Mouse (Mus musculus): Measurements from ENCODE around the gene Prickle3. TPM values are rescaled to one million over a fixed set of nuclear protein-coding genes. Genes with fewer than 3 reads are reported as not detected.

Gene Prickle3
- total RNA-seq (2021) = 1 to 10 TPM; 8.9 to 9.5 TPM
- long read RNA-seq, experiment 1, transcript Prickle3-201 (9 exons, 2,301 nt) = major isoform, 10 of 13 reads
- long read RNA-seq, experiment 1, partial matches to known transcripts = 0 of 13 reads
- long read RNA-seq, experiment 1, other reads (novel, unspliced or antisense) = 1 of 13 reads
- long read RNA-seq, experiment 2, partial matches to known transcripts = 2 of 9 reads
- long read RNA-seq, experiment 2, other reads (novel, unspliced or antisense) = 1 of 9 reads

DNA sequence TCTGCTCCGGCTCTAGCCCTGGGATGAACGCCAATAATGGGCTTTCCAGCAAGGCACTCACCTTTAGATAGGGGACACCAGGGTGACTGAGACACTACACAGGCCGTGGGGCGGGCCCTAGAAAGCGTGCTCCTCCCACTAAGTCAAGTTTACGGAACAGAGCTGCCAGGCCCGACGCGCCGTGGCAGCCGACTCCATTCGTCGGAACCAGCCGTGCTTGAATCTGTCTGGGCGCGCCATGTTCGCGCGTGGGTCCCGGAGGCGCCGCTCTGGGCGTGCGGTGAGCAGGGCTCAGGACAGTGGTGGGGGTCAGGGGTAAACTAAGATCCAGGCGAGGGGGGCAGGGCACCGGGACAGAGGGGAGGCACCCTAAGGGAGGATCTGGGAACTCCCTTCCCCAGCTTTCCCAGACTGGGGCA lies at the start of gene Prickle3:
Gene Prickle3 (plus strand): TSS at position 40 of the 419 bp plus-strand sequence.
- DNase-seq (ENCODE audit: low spot score in 2 of 2) = peak in 1 of 2 experiments; percentile 38

DNA sequence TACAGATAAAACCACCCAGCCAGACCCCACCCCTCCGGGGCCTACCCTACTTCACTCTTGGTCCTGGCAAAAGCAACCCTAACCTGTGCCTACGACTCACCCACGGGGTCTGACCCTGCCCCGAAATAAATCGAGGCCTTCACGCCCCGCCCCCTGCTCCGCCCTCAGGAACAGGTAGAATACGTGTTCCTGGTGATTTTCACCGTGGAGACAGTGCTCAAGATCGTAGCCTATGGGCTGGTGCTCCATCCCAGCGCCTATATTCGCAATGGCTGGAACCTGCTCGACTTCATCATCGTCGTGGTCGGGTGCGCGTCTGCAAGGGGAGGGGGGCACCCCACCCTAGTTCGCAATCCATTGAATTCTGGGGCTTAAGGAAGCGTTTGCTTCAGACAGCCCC lies 47.0 kb upstream of the Prickle3 start:
- DNase-seq (ENCODE audit: low spot score in 2 of 2) = no peak

DNA sequence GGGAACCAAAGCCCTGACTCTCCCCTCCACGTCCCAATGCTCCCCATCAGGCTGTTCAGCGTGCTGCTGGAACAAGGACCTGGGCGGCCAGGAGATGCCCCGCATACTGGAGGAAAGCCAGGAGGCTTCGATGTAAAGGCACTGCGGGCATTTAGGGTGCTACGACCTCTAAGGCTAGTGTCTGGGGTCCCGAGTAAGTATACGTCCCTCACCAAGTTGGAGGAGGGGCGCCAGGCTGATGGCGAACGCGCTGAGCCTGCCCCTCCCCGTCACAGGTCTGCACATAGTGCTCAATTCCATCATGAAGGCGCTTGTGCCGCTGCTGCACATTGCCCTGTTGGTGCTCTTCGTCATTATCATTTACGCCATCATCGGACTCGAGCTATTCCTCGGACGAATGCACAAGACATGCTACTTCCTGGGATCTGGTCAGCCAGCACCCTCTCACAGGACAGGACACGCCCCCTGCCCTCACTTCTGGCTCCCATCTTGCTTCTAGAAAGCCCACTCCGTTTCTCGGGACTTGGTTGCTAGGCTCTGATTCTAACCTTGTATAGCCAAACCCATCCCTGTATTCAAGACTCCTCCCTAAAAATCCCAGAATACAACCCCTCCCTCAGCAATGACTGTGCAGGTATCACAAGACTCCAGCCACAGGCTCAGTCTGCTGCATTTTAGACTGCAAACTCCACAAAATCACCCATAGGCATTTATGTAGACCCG lies 46.4 kb upstream of the Prickle3 start:
- no peak for DNase-seq (ENCODE audit: low spot score in 2 of 2)

DNA sequence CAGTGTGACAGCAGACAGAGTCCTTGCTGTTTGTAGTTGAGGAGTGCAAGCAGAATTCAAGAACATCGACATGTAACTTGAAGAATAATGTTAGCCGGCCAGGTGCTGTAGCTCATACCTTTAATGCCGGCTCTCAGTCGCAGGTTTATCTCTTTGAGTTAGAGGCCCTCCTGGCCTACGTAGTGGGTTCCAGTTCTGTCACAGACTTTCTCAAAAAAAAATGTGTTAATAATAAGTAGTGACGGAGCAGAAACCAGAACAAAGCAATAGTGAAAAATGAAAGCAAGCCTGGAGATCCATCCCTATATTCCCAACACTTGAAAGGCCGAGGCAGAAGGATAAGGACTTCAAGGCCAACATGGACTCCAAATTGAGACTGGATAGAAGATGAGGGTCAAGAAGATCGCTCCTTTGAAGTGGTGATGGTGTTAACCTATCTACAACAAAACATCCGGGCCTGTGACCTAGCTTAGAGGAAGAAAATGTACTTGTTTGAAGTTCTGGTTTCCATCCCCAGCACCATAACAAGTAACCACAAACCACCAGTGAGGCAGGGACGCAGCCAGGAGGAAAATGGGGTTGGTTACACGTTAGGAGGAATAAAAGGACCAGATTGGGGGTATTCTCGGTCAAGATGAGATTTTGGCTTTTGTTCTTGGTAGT lies 39.0 kb upstream of the Prickle3 start:
- DNase-seq (ENCODE audit: low spot score in 2 of 2) = no peak

DNA sequence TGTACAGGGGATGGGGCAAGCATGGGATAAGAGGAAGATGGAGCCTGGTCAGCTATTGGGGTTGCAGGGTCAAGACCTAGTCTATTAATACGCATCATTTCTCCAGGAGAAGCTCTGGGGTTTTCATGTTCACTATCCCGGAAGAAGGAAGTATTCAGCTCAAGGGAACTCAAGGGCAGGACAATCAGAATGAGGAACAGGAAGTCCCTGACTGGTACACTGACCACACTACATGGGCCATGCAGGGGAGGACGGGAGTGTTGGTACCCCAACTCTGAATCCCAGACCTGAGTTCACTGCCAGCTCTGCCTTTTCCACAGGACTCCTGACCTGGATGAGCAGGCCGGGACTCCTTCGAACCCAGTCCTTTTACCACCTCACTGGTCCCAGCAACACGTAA lies 24.5 kb upstream of the Prickle3 start:
- DNase-seq (ENCODE audit: low spot score in 2 of 2) = no peak

DNA sequence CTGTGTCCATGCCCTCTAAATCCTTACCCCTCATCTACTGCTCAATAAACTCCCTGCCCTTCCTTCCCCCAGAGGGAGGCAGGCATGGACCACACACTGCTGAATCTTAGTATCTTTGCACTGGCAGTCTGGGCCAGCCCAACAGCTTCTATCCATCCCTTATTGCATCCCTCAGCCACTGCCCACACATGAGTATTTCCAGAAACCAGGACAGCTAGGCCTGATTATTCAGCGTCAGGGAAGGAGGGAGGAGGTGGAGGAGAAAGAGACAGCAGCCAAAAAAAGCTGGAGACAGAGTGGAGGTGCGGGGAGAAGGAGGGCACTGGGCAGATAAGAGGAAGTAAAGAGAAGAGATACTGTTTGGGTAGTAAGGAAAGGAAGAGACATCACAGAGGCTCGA lies 22.0 kb upstream of the Prickle3 start:
- no peak for DNase-seq (ENCODE audit: low spot score in 2 of 2)

DNA sequence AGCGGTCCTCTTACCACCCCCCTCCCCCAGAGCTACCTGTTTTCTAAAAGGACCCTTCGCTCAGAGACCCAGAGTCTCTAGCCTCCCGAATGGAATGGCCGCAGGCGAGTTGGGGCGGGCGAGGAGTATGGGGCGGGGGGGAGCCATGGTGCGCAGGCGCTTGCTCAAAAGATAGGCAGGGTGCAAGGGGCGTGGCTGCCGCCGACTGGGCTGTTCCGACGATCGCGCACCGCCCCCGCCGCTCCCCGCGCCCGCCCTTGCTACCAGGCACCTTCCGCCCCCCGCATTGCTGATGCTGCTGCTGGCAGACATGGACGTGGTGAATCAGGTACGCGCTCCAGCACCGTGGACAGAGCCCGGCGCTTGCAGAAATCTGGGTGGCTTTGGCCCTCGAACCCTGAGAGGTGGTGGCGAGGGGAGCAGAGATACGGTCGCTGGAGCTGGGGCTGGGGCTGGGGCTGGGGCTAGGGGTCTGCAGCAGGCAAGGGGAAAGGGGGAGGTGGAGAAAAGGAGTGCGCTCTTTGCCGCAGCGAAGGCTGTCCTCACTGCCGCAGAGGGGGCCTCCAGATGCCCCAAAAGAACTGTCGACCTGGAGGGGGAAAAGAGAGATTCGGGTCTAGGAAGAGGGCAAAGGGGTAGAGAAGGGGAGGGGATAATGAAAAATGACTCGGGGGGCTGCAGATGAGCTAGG lies 18.5 kb upstream of the Prickle3 start, which contains the start of gene Syp:
Gene Syp (plus strand): TSS at position 71 of the 691 bp plus-strand sequence.
- DNase-seq (ENCODE audit: low spot score in 2 of 2) = peak in 1 of 2 experiments; percentile 54

DNA sequence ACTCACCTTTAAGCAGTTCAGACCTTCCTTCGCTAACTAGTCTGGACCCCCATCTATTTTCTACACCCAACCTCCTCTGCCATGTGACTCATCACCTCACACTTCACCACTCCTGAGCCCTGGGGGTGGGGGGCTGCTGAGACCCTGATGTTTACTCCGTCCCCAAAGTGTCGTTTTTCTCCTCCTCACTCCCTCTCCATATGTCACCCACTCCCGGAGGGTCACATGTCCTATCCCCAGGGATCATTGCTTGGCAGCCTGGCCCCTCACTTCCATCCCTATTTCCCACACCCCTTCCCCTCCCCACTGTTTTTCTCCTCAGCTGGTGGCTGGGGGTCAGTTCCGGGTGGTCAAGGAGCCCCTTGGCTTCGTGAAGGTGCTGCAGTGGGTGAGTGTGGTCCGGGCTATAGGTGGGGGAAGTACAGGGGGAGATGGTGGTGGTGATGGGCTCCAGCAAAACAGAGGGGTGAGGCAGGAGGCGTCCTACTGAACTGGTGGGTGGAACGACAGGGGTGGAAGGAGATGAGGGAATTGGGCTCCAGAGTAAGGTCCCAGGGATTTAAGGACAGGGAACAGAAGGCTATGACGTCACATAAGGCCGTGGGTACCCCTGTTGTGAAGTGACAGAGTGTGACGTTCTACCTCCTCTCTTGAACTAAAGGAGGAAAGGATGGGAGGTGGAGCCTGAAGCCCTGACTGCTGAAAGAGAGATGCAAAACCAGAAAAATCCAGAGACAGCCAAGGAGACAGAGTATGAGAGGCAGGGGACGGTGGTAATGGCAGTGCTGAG lies 17.3 kb upstream of the Prickle3 start:
- DNase-seq (ENCODE audit: low spot score in 2 of 2) = no peak

DNA sequence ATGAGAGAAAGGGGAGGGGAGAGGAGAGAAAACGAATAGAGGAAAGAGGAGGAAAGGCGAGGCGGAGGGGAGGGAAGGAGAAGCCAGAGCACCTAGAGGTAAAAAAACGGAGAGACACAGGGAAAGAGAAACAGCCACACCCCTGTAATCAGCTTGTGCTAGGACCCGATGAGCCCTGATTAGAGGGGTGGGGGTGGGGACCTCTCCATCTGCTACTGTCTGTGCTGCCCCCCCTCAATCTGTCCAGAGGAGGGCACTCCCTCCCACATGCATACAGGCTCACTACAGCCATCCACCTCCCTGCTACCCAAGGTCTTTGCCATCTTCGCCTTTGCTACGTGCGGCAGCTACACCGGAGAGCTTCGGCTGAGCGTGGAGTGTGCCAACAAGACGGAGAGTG lies 16.3 kb upstream of the Prickle3 start:
- DNase-seq (ENCODE audit: low spot score in 2 of 2) = no peak

DNA sequence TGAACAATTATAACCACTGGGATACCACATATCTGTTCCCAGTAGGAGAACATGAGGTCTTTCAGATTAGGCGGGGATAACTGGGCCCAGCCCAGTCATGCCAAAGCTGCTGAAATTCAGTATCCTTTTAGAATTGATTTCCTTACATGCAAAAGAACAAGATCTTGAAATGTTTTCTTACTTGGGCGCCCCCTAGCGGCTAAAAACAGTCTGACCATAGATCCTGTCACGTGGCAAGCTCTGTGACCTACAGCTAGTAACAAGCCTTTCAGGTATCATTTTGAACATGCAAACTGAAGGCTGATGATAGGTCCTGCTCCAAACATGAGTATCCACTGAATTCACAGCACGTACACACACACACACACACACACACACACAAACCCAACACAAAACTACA lies 11.7 kb upstream of the Prickle3 start:
- peak; percentile 57 to 67 for DNase-seq (ENCODE audit: low spot score in 2 of 2)

DNA sequence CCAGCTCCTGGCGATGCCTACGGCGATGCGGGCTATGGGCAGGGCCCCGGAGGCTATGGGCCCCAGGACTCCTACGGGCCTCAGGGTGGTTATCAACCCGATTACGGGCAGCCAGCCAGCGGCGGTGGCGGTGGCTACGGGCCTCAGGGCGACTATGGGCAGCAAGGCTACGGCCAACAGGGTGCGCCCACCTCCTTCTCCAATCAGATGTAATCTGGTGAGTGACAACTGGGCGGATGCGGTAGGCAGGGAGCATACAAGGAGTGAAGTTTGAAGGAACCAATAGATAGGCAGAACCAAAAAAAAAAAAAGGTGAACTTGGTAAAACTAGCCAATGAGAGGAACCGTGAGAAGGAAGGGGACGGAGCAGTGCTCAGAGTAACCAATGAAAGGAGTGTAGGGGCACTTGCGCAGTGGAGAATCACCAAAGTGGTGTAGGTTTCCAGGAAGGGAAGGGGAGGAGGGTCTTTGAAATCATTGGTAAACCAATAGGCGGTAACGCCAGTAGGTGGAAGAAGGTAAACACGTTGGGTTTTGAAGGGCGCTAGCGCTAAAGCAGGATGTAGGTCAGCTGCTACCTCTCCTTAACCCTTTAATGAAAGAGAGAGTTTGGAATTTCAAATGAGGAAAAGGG lies 8.3 kb upstream of the Prickle3 start:
- peak; percentile 45 to 77 for DNase-seq (ENCODE audit: low spot score in 2 of 2)

DNA sequence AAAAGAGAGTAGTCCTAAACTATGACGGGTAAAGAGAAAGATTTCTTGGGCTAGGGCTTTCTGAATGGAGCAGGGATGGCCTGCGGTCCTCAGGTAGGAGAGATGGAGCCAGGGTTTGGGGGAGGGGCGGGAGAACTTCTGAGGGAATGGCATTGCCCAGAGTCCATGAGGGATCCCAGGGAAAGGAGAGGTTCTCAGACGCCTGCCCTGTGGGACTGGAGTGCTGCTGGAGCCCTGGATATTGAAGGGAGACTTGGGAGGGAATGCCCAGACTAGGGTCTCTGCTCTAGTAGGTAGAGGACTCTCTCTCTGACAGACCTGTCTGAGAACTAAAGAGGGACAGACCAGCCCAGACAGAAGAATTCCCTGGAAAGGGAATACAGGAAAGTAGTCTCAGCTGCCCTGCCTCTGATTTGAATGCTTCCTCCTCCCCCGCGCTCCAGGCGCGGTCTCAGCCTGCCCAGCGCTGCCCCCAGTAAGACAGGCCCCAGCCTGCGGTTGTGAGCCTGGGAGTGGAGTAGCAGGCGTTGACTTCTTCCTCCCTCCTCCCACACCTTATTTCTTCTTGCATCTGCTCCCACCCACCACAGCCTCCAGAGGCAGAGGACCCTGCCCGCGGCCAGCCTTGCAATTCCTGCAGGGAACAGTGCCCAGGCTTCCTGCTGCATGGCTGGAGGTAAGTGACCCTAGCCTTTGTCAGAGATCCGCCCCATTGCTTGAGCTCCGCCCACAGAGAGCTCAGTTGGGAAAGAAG lies 1.1 kb downstream of the Prickle3 start:
- no peak for DNase-seq (ENCODE audit: low spot score in 2 of 2)

DNA sequence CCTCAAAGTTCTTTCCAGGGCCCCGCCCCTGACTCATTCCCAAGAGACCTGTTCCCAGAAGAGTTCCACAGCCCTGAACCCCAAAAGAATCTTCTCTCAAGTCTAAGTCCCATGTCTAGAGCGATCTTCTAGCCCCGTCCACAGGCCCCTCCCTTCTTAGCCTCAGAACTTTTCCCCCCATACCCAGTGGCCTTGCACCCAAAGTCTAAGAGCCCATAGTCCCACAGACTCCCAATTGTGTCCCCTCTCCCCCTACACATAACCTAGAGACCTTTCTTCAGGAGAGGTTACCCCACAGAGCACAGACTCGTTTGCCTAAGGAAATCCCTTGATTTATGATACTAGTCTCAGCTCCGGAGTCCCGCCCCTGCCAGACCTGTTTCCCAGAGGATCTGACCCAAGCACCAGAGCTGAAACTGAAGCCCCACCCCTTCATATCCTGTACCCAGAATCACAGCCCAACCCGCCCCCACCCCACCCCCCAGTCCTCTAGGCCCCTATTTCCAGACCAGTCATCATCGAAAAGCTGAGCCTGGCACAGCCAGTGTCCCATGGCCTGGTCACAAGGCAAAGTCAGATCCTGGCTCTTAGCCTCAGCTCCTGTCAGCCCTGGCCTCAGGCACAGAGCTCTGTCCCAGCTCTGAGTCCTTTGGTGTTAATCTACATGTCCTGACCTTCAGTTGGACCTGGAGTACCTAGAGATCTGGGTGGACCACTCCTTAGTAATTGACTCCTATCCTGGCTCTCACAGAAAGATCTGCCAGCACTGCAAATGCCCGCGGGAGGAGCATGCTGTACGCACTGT lies 1.9 kb downstream of the Prickle3 start:
- DNase-seq (ENCODE audit: low spot score in 2 of 2) = no peak

DNA sequence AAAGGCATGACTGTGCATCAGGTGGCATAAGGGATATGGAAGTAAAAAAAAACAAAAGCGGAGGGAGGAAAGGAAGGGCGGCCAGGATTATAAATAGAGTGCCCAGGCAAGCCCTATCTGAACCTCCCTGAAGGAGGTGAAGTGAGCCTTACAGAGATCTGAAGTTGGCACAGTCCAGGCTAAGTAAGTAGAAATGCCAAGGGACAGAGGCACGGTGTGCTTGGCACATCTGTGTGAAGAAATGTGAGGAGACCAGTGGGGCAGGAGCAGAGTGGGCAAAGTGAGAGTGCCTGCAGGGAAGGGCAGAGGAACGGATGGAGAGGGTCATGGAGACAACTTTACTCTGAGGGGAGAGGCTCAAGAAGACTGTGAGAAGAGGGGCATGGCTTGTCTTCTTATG lies 4.0 kb downstream of the Prickle3 start:
- DNase-seq (ENCODE audit: low spot score in 2 of 2) = no peak

DNA sequence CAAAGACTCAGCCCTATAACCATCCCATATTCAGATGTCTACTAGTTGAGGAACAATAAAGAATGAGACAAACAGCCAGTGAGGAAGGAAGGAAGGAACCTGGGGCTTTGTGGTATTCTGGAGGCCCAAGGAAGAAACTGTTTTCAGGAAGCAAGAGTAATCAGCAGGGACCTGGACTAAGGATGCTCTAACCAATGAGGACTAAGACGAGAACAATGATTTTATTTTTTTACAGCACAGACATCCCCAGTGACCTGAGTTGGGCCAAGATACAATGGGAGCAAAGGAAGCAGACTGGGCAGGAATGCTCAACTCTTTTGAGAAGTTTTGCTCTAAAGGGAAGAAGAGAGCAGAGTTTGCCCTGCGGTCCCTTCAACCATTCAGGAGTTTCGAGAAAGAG lies 5.9 kb downstream of the Prickle3 start:
- no peak for DNase-seq (ENCODE audit: low spot score in 2 of 2)

DNA sequence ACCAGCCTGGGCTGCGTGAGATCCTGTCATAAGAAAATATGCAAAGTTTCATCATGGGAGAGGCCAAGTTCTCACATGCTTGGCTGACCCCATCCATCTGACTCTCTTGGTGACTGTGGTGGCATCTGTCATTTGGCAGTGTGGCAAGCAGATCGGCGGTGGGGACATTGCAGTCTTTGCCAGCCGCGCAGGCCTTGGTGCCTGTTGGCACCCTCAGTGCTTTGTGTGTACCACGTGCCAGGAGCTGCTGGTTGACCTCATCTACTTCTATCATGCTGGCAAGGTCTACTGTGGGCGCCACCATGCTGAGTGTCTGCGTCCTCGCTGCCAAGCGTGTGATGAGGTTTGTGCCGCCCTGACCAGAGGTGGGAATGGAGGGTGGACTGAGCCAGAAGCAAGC lies 7.7 kb downstream of the Prickle3 start:
- DNase-seq (ENCODE audit: low spot score in 2 of 2) = no peak

DNA sequence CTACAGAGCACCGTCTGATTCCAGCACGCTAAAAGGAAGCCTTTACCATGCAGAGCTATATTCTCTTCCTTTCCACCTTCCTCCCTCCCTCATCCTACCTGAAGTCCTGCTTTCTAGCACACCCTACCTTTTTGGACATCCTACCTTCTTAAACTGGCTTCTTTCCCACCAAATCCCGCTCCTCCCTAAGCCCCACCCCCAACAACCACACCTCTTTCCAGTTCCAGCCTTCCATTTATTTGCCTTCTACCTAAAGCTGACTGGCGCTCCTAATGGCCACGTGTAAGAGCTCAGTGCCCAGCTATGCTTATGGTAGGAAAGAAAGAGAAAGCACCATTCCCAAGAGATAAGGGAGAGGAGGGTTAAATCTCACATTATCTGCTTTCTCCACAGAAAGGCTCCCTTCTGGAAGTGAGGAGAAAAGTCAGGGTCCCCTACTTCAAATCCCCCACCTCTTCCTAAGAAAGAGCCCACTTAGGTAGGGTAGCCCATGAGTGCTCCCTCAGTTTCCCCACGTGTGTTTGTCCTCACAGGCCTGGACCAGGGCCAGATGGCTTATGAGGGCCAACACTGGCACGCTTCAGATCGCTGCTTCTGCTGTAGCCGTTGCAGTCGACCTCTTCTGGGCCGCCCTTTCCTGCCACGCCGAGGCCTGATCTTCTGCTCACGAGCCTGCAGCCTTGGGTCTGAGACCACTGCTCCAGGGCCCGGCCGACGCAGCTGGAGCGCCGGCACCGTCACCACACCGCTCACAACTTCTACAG lies 8.9 kb downstream of the Prickle3 start:
- no peak for DNase-seq (ENCODE audit: low spot score in 2 of 2)

DNA sequence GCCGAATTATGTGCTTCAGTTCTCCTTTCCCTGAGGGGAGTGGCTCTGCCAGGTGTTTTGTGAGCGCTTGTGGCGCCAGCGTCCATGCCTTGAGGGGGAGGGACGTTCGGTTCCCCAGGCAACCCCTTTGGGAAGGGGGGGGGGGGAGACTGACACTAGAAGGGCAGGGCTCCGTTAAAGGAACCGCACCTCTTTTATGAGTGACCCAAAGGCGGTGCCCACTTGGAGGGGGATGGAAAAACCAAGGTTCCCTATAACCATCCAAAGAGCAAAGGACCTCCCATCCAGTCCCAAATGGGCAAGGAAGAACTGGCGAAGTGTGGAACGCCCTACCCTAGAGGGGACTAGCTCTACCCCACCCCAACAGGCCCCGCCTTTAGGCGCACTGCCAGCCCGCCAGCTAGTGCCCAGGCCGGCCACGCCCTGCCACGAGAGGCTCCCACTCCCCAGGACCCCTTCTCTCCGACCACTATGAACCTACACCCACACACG lies 13.4 kb downstream of the Prickle3 start:
- DNase-seq (ENCODE audit: low spot score in 2 of 2) = peak in 1 of 2 experiments; percentile 64
